In the genomic region with DNA sequence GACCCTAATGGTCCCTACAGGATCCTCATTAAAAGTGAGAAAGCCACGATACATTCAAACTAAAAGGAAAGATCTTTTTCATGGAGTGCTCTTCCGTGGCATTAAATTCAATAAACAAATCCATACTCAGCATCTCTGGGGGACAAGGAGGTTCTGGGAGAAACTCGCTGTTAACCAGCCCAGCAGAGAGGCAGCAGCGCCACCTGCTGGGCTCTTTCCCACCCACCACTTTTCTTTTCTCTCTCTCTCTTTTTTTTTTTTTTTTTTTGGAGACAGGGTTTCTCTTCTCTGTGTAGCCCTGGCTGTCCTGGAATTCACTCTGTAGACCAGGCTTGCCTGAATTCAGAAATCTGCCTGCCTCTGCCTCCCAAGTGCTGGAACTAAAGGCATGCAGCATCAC, we compare ENCODE assay signal across 8 mouse cellular contexts. TPM values are rescaled to one million over a fixed set of nuclear protein-coding genes. Genes with fewer than 3 reads are reported as not detected.
DNase-seq lines count a peak whose midpoint lies in the region; ATAC-seq and TF ChIP-seq lines count a peak whose summit lies in the region.

No protein-coding gene starts in this region.

- H3K4me3 ChIP-seq in E14TG2a.4 (replicated peaks; ENCODE audit: low read length), result no peak overlapping the region

- peaks cover 46% of the 10 kb centered on the region for H3K4me1 ChIP-seq in E14TG2a.4 (replicated peaks; ENCODE audit: low read depth, low read length)

- peaks cover 42% of the 10 kb centered on the region for H3K36me3 ChIP-seq in E14TG2a.4 (ENCODE audit: insufficient read depth, low read length)

- peak; percentile 64 for TF ChIP-seq CTCF in E14TG2a.4 (conservative IDR thresholded peaks at IDR 0.05; ENCODE audit: low read length)

- no peaks in the 10 kb centered on the region for H3K9me3 ChIP-seq in E14TG2a.4 (ENCODE audit: low read length)

- DNase-seq in kidney, adult 18-20 months, result peak; percentile 56
- no peak for DNase-seq in kidney, adult 11 months
- DNase-seq in adrenal gland, postnatal 25 days, result peak; percentile 61
- DNase-seq in embryo, embryonic 11.5 days (ENCODE audit: low read depth, low spot score), result peak; percentile 69
- peak; percentile 84 to 87 for DNase-seq in kidney, postnatal 4 days

- peak; percentile 50; the same call in 1 of the 2 replicates for ATAC-seq in megakaryocyte-erythroid progenitor cell, adult 5-6 weeks (replicated peaks; ENCODE audit: low FRiP score, low TSS enrichment, poor library complexity, severe bottlenecking)
- ATAC-seq in erythroid progenitor cell, adult 5-6 weeks (replicated peaks; ENCODE audit: low FRiP score, poor library complexity, severe bottlenecking), result no peak

- H3K27me3 ChIP-seq in E14TG2a.4 (ENCODE audit: insufficient read depth, low read length), result peaks cover 26% of the 10 kb centered on the region

RNA-seq across cellular contexts. Expression of a gene that starts 18.4 kb away (rescaled TPM):
- 38.1 and 43.0 TPM in 2 replicates for total RNA-seq in adrenal gland, postnatal 25 days (2021)
- 54.9 and 55.0 TPM in 2 replicates for total RNA-seq in megakaryocyte-erythroid progenitor cell, adult 5-6 weeks (2014; fragmentation: Nextera tagmentation)
- 101 and 103 TPM in 2 replicates for total RNA-seq in megakaryocyte-erythroid progenitor cell, adult 5-6 weeks (2017)
- total RNA-seq in erythroid progenitor cell, adult 5-6 weeks (2015; ENCODE audit: low replicate concordance), result 10.5 and 24.7 TPM in 2 replicates
- total RNA-seq in erythroid progenitor cell, adult 5-6 weeks (2017; ENCODE audit: low replicate concordance), result 9.0 and 11.4 TPM in 2 replicates

RNA-seq across cellular contexts. Expression of a gene that starts 18.4 kb away (rescaled TPM):
- not detected in 2 replicates for total RNA-seq in adrenal gland, postnatal 25 days (2021)
- not detected in 2 replicates for total RNA-seq in megakaryocyte-erythroid progenitor cell, adult 5-6 weeks (2014; fragmentation: Nextera tagmentation)
- 0.23 TPM in 1 of 2 replicates, not detected in the other for total RNA-seq in megakaryocyte-erythroid progenitor cell, adult 5-6 weeks (2017)
- not detected in 2 replicates for total RNA-seq in erythroid progenitor cell, adult 5-6 weeks (2015; ENCODE audit: low replicate concordance)
- not detected in 2 replicates for total RNA-seq in erythroid progenitor cell, adult 5-6 weeks (2017; ENCODE audit: low replicate concordance)

RNA-seq across cellular contexts. Expression of a gene that starts 25.5 kb away (rescaled TPM):
- 6.7 and 8.7 TPM in 2 replicates for total RNA-seq in adrenal gland, postnatal 25 days (2021)
- 3.3 and 5.3 TPM in 2 replicates for total RNA-seq in megakaryocyte-erythroid progenitor cell, adult 5-6 weeks (2014; fragmentation: Nextera tagmentation)
- 0.42 and 4.1 TPM in 2 replicates for total RNA-seq in megakaryocyte-erythroid progenitor cell, adult 5-6 weeks (2017)
- 4.0 TPM in 1 of 2 replicates, not detected in the other for total RNA-seq in erythroid progenitor cell, adult 5-6 weeks (2015; ENCODE audit: low replicate concordance)
- total RNA-seq in erythroid progenitor cell, adult 5-6 weeks (2017; ENCODE audit: low replicate concordance), result 0.64 TPM in 1 of 2 replicates, not detected in the other

RNA-seq across cellular contexts. Expression of a gene that starts 39.5 kb away (rescaled TPM):
- total RNA-seq in adrenal gland, postnatal 25 days (2021), result 40.2 and 46.8 TPM in 2 replicates
- 99.2 and 101 TPM in 2 replicates for total RNA-seq in megakaryocyte-erythroid progenitor cell, adult 5-6 weeks (2014; fragmentation: Nextera tagmentation)
- 208 and 222 TPM in 2 replicates for total RNA-seq in megakaryocyte-erythroid progenitor cell, adult 5-6 weeks (2017)
- 21.3 and 37.7 TPM in 2 replicates for total RNA-seq in erythroid progenitor cell, adult 5-6 weeks (2015; ENCODE audit: low replicate concordance)
- 43.6 and 54.1 TPM in 2 replicates for total RNA-seq in erythroid progenitor cell, adult 5-6 weeks (2017; ENCODE audit: low replicate concordance)
